ENCODE assay signal across 16 mouse cellular contexts in genomic region chr4:119957970-119958369, GRCm38 (mm10).
"Had no signal": no experiment of that assay in that cellular context is flagged by ENCODE, and none has a peak within 500 bp of the region (broad histone marks: within the 10 kb centered on the region; RNA-seq: fewer than 3 reads in every experiment).

No protein-coding gene starts in this region.

- ATAC-seq: forebrain, embryonic 13.5 days; forebrain, embryonic 14.5 days; forebrain, embryonic 15.5 days; forebrain, embryonic 16.5 days; forebrain, postnatal 0 days had no signal

- DNase-seq: cerebellum, adult 8-10 months; cerebellum, adult 9-10 months; embryo, embryonic 11 days; forebrain, postnatal 0 days; gastrocnemius, adult 2 months; gastrocnemius, postnatal 10 days; gastrocnemius, postnatal 14 days; gastrocnemius, postnatal 25 days; gastrocnemius, postnatal 36 days; heart, adult 11 months; heart, adult 18-20 months; heart, adult 2 months had no signal
